Mouse (Mus musculus): ENCODE data around the gene Mustn1. TPM values are rescaled to one million over a fixed set of nuclear protein-coding genes. Genes with fewer than 3 reads are reported as not detected.

Mustn1 gene
- polyA plus RNA-seq, 1 experiment from 2014 or later: 5.4 TPM

GRCm38 (mm10) chr14:30913404-30913803 is 34.4 kb downstream of the Mustn1 start:
- H3K9me3 ChIP-seq (ENCODE audit: low read length): no peaks in the 10 kb centered on the region
- DNase-seq: no peak
- TF ChIP-seq CTCF (IDR thresholded peaks at IDR 0.05; ENCODE audit: low read depth) (no peak), EP300 (IDR thresholded peaks at IDR 0.05; ENCODE audit: low read depth) (no peak)
- H3K27ac ChIP-seq (ENCODE audit: low read depth): no peak overlapping the region
- H3K4me2 ChIP-seq (ENCODE audit: low read depth, low read length): no peak overlapping the region
- no peaks in the 10 kb centered on the region for H3K27me3 ChIP-seq (ENCODE audit: insufficient read depth, low read length)
- peaks cover 4% of the 10 kb centered on the region; the same call in 1 of the 2 replicates for H3K4me1 ChIP-seq (ENCODE audit: insufficient read depth)
- H3K36me3 ChIP-seq (replicated peaks; ENCODE audit: insufficient read depth, low read length): peaks cover 35% of the 10 kb centered on the region
- H3K4me3 ChIP-seq (ENCODE audit: low read depth, low read length): no peak overlapping the region
- no peak overlapping the region for H3K9ac ChIP-seq (replicated peaks)
- WGBS (ENCODE audit: insufficient replicate concordance): 63% methylated on average over 5 of the region's 5 CpGs
- ATAC-seq: no peak

- peaks cover 37% of the 10 kb centered on the region for H3K36me3 ChIP-seq (replicated peaks; ENCODE audit: insufficient read depth, low read length)
- TF ChIP-seq CTCF (IDR thresholded peaks at IDR 0.05; ENCODE audit: low read depth) (no peak), EP300 (IDR thresholded peaks at IDR 0.05; ENCODE audit: low read depth) (no peak)
- ATAC-seq (no peak), DNase-seq (no peak)
- H3K9ac ChIP-seq (replicated peaks): no peak overlapping the region
- WGBS (ENCODE audit: insufficient replicate concordance): 78% methylated on average over 1 of the region's 1 CpGs
- no peak overlapping the region for H3K4me2 ChIP-seq (ENCODE audit: low read depth, low read length)
- no peaks in the 10 kb centered on the region for H3K9me3 ChIP-seq (ENCODE audit: low read length)
- no peaks in the 10 kb centered on the region for H3K27me3 ChIP-seq (ENCODE audit: insufficient read depth, low read length)
- H3K27ac ChIP-seq (ENCODE audit: low read depth): no peak overlapping the region
- H3K4me1 ChIP-seq (ENCODE audit: insufficient read depth): no peaks in the 10 kb centered on the region
- H3K4me3 ChIP-seq (ENCODE audit: low read depth, low read length): no peak overlapping the region
Measured at GRCm38 (mm10) chr14:30916516-30916915, 37.5 kb downstream of the Mustn1 start.

GRCm38 (mm10) chr14:30922053-30922670 is 43.2 kb downstream of the Mustn1 start:
- Histone ChIP-seq H3K27ac (ENCODE audit: low read depth) (peak overlapping the region; percentile 91), H3K36me3 (replicated peaks; ENCODE audit: insufficient read depth, low read length) (peaks cover 12% of the 10 kb centered on the region), H3K4me2 (ENCODE audit: low read depth, low read length) (peak overlapping the region; percentile 66), H3K4me1 (ENCODE audit: insufficient read depth) (peaks cover 9% of the 10 kb centered on the region; the same call in 1 of the 2 replicates), H3K9ac (replicated peaks) (peak overlapping the region; percentile 74), H3K4me3 (ENCODE audit: low read depth, low read length) (peak overlapping the region; percentile 50), H3K9me3 (ENCODE audit: low read length) (no peaks in the 10 kb centered on the region), H3K27me3 (ENCODE audit: insufficient read depth, low read length) (no peaks in the 10 kb centered on the region)
- WGBS (ENCODE audit: insufficient replicate concordance): 43% methylated on average over 6 of the region's 8 CpGs
- no peak for DNase-seq
- TF ChIP-seq EP300 (IDR thresholded peaks at IDR 0.05; ENCODE audit: low read depth) (no peak), CTCF (IDR thresholded peaks at IDR 0.05; ENCODE audit: low read depth) (no peak)
- no peak for ATAC-seq

- ATAC-seq: peak; percentile 82
- H3K4me3 ChIP-seq (ENCODE audit: low read depth, low read length): peak within 1 kb of the TSS; percentile 50
Measured at GRCm38 (mm10) chr14:30923375-30924105, 44.5 kb downstream of the Mustn1 start, which contains the start of gene Itih3. Gene Itih3, minus strand, starts transcription at chr14:30923760.

GRCm38 (mm10) chr14:30925492-30925891 is 46.5 kb downstream of the Mustn1 start:
- peak overlapping the region; percentile 60 for H3K27ac ChIP-seq (ENCODE audit: low read depth)

More at GRCm38 (mm10) chr14:30923375-30924105, 44.5 kb downstream of the Mustn1 start, which contains the start of gene Itih3:
- WGBS (ENCODE audit: insufficient replicate concordance): 37% methylated on average over 6 of the region's 6 CpGs
- peak within 1 kb of the TSS; percentile 91 for H3K27ac ChIP-seq (ENCODE audit: low read depth)
- peak within 1 kb of the TSS; percentile 66 for H3K4me2 ChIP-seq (ENCODE audit: low read depth, low read length)
- no peaks in the 10 kb centered on the region for H3K27me3 ChIP-seq (ENCODE audit: insufficient read depth, low read length)
- no peaks in the 10 kb centered on the region for H3K9me3 ChIP-seq (ENCODE audit: low read length)
- H3K36me3 ChIP-seq (replicated peaks; ENCODE audit: insufficient read depth, low read length): peaks cover 7% of the 10 kb centered on the region; the same call in 1 of the 2 replicates
- peak within 1 kb of the TSS; percentile 74 for H3K9ac ChIP-seq (replicated peaks)
- peak; percentile 78 for DNase-seq
- H3K4me1 ChIP-seq (ENCODE audit: insufficient read depth): peaks cover 9% of the 10 kb centered on the region; the same call in 1 of the 2 replicates
- peak; percentile 81 for TF ChIP-seq EP300 (IDR thresholded peaks at IDR 0.05; ENCODE audit: low read depth)
- no peak for TF ChIP-seq CTCF (IDR thresholded peaks at IDR 0.05; ENCODE audit: low read depth)

GRCm38 (mm10) chr14:30930386-30930785 is 51.4 kb downstream of the Mustn1 start:
- H3K4me3 ChIP-seq (ENCODE audit: low read depth, low read length): no peak overlapping the region
- H3K27me3 ChIP-seq (ENCODE audit: insufficient read depth, low read length): no peaks in the 10 kb centered on the region
- WGBS (ENCODE audit: insufficient replicate concordance): 56% methylated on average over 4 of the region's 4 CpGs
- peaks cover 8% of the 10 kb centered on the region for H3K4me1 ChIP-seq (ENCODE audit: insufficient read depth)
- H3K9me3 ChIP-seq (ENCODE audit: low read length): no peaks in the 10 kb centered on the region
- peaks cover 14% of the 10 kb centered on the region for H3K36me3 ChIP-seq (replicated peaks; ENCODE audit: insufficient read depth, low read length)
- ATAC-seq: peak; percentile 82
- peak overlapping the region; percentile 38; the same call in 1 of the 2 replicates for H3K4me2 ChIP-seq (ENCODE audit: low read depth, low read length)
- peak overlapping the region; percentile 26; the same call in 1 of the 2 replicates for H3K9ac ChIP-seq (replicated peaks)
- TF ChIP-seq CTCF (IDR thresholded peaks at IDR 0.05; ENCODE audit: low read depth) (no peak), EP300 (IDR thresholded peaks at IDR 0.05; ENCODE audit: low read depth) (peak; percentile 69)
- H3K27ac ChIP-seq (ENCODE audit: low read depth): peak overlapping the region; percentile 88
- DNase-seq: peak; percentile 73

More at GRCm38 (mm10) chr14:30925492-30925891, 46.5 kb downstream of the Mustn1 start:
- peaks cover 12% of the 10 kb centered on the region for H3K4me1 ChIP-seq (ENCODE audit: insufficient read depth)
- WGBS (ENCODE audit: insufficient replicate concordance): 70% methylated on average over 3 of the region's 3 CpGs
- peak; percentile 56 for ATAC-seq
- 0 out of 2 replicates have a peak, but pooled peaks cover 2% of the 10 kb centered on the region for H3K36me3 ChIP-seq (replicated peaks; ENCODE audit: insufficient read depth, low read length)
- H3K4me3 ChIP-seq (ENCODE audit: low read depth, low read length): no peak overlapping the region
- no peaks in the 10 kb centered on the region for H3K27me3 ChIP-seq (ENCODE audit: insufficient read depth, low read length)
- no peak for DNase-seq
- no peak overlapping the region for H3K4me2 ChIP-seq (ENCODE audit: low read depth, low read length)
- H3K9me3 ChIP-seq (ENCODE audit: low read length): no peaks in the 10 kb centered on the region
- H3K9ac ChIP-seq (replicated peaks): no peak overlapping the region
- no peak for TF ChIP-seq CTCF (IDR thresholded peaks at IDR 0.05; ENCODE audit: low read depth)
- peak; percentile 61 for TF ChIP-seq EP300 (IDR thresholded peaks at IDR 0.05; ENCODE audit: low read depth)

Other genes starting within 250 kb of the Mustn1 start
- gene Rft1, start 224.8 kb upstream of the Mustn1 start, polyA plus RNA-seq (2015; fragmentation: Nextera tagmentation; extraction: Ambion mirVana): 6.6 and 7.0 TPM in 2 replicates
- 15.0 and 15.8 TPM in 2 replicates for gene Sfmbt1, start 164.4 kb upstream of the Mustn1 start, polyA plus RNA-seq (2015; fragmentation: Nextera tagmentation; extraction: Ambion mirVana)
- gene Tmem110, start 53.6 kb upstream of the Mustn1 start, polyA plus RNA-seq (2015; fragmentation: Nextera tagmentation; extraction: Ambion mirVana): 11.8 and 14.4 TPM in 2 replicates
- 631 and 661 TPM in 2 replicates for gene Itih4, start 7.3 kb downstream of the Mustn1 start, polyA plus RNA-seq (2015; fragmentation: Nextera tagmentation; extraction: Ambion mirVana)
- 1,712 and 1,929 TPM in 2 replicates for gene Itih3, start 44.6 kb downstream of the Mustn1 start, polyA plus RNA-seq (2015; fragmentation: Nextera tagmentation; extraction: Ambion mirVana)
- gene Itih1, start 64.1 kb downstream of the Mustn1 start, polyA plus RNA-seq (2015; fragmentation: Nextera tagmentation; extraction: Ambion mirVana): 173 and 210 TPM in 2 replicates
- gene Nek4, start 72.2 kb downstream of the Mustn1 start, polyA plus RNA-seq (2015; fragmentation: Nextera tagmentation; extraction: Ambion mirVana): 2.8 and 3.1 TPM in 2 replicates
- gene Glt8d1, start 122.2 kb downstream of the Mustn1 start, polyA plus RNA-seq (2015; fragmentation: Nextera tagmentation; extraction: Ambion mirVana): 9.4 TPM in 2 replicates
- 346 and 365 TPM in 2 replicates for gene Spcs1, start 122.5 kb downstream of the Mustn1 start, polyA plus RNA-seq (2015; fragmentation: Nextera tagmentation; extraction: Ambion mirVana)
- gene Pbrm1, start 139.9 kb downstream of the Mustn1 start, polyA plus RNA-seq (2015; fragmentation: Nextera tagmentation; extraction: Ambion mirVana): 31.0 and 33.2 TPM in 2 replicates
- 67.4 and 71.9 TPM in 2 replicates for gene Gnl3, start 140.0 kb downstream of the Mustn1 start, polyA plus RNA-seq (2015; fragmentation: Nextera tagmentation; extraction: Ambion mirVana)
- 76.1 and 79.2 TPM in 2 replicates for gene Smim4, start 249.8 kb downstream of the Mustn1 start, polyA plus RNA-seq (2015; fragmentation: Nextera tagmentation; extraction: Ambion mirVana)